Mouse (Mus musculus) thymus, postnatal 25 days (tissue): ENCODE measurements around the gene Tbpl2.

Source experiments
- DNase-seq: peaks from one replicate; pipeline ENCODE4 v3.0.0; 2022

Gene Tbpl2

GRCm38 (mm10) chr2:24096495-24096894 lies at the start of gene Tbpl2:
TSS of gene Tbpl2 (minus strand) at chr2:24096595.
- DNase-seq, result no peak

- DNase-seq, result no peak
Measured at GRCm38 (mm10) chr2:24134373-24134772, 38.0 kb upstream of the Tbpl2 start.

GRCm38 (mm10) chr2:24109085-24109484 lies 12.7 kb upstream of the Tbpl2 start:
- no peak for DNase-seq

- DNase-seq, result no peak
Measured at GRCm38 (mm10) chr2:24103619-24104289, 7.4 kb upstream of the Tbpl2 start.

GRCm38 (mm10) chr2:24090921-24091320 lies 5.5 kb downstream of the Tbpl2 start:
- no peak for DNase-seq

- no peak for DNase-seq
Measured at GRCm38 (mm10) chr2:24050459-24050858, 45.9 kb downstream of the Tbpl2 start.

- no peak for DNase-seq
Measured at GRCm38 (mm10) chr2:24049344-24049990, 46.9 kb downstream of the Tbpl2 start, which contains the start of gene Hnmt. TSS of gene Hnmt (minus strand) at chr2:24049394.

- DNase-seq, result no peak
Measured at GRCm38 (mm10) chr2:24048480-24049097, 47.8 kb downstream of the Tbpl2 start.

- DNase-seq, result no peak
Measured at GRCm38 (mm10) chr2:24047551-24048479, 48.6 kb downstream of the Tbpl2 start.

- no peak for DNase-seq
Measured at GRCm38 (mm10) chr2:24042901-24043300, 53.5 kb downstream of the Tbpl2 start.

GRCm38 (mm10) chr2:24040531-24040930 lies 55.9 kb downstream of the Tbpl2 start:
- no peak for DNase-seq
